Mouse (Mus musculus) 416B (cell line): Measurements from ENCODE around the gene Oaf.

ENCODE experiments used
- DNase-seq: peaks from one replicate; pipeline ENCODE4 v3.0.0; 2011; ENCODE audit warnings: low read depth

Oaf gene

GRCm38 (mm10) chr9:43239712-43240593 is at the start of gene Oaf:
Gene Oaf, minus strand, starts transcription at chr9:43239911.
- DNase-seq = no peak

- DNase-seq = peak; percentile 23
Measured at GRCm38 (mm10) chr9:43286870-43287269, 47.2 kb upstream of the Oaf start.

GRCm38 (mm10) chr9:43285281-43285680 is 45.6 kb upstream of the Oaf start:
- DNase-seq = no peak

- DNase-seq = peak; percentile 81
Measured at GRCm38 (mm10) chr9:43284284-43284683, 44.6 kb upstream of the Oaf start.

- DNase-seq = no peak
Measured at GRCm38 (mm10) chr9:43273735-43274134, 34.0 kb upstream of the Oaf start.

- no peak for DNase-seq
Measured at GRCm38 (mm10) chr9:43271761-43272518, 32.2 kb upstream of the Oaf start.

GRCm38 (mm10) chr9:43270723-43271252 is 31.1 kb upstream of the Oaf start:
- peak; percentile 49 for DNase-seq

- no peak for DNase-seq
Measured at GRCm38 (mm10) chr9:43269166-43269565, 29.5 kb upstream of the Oaf start.

- peak; percentile 83 for DNase-seq
Measured at GRCm38 (mm10) chr9:43267357-43267756, 27.6 kb upstream of the Oaf start.

GRCm38 (mm10) chr9:43265194-43265593 is 25.5 kb upstream of the Oaf start:
- no peak for DNase-seq

- DNase-seq = no peak
Measured at GRCm38 (mm10) chr9:43263946-43264451, 24.3 kb upstream of the Oaf start.

GRCm38 (mm10) chr9:43262811-43263550 is 23.3 kb upstream of the Oaf start:
- DNase-seq = no peak

GRCm38 (mm10) chr9:43262390-43262789 is 22.7 kb upstream of the Oaf start:
- no peak for DNase-seq

- DNase-seq = peak; percentile 90
Measured at GRCm38 (mm10) chr9:43261941-43262340, 22.2 kb upstream of the Oaf start.

- DNase-seq = no peak
Measured at GRCm38 (mm10) chr9:43261124-43261907, 21.6 kb upstream of the Oaf start.

- no peak for DNase-seq
Measured at GRCm38 (mm10) chr9:43260661-43261060, 20.9 kb upstream of the Oaf start.

- no peak for DNase-seq
Measured at GRCm38 (mm10) chr9:43253271-43253681, 13.6 kb upstream of the Oaf start.

- DNase-seq = no peak
Measured at GRCm38 (mm10) chr9:43252790-43253189, 13.1 kb upstream of the Oaf start.

GRCm38 (mm10) chr9:43251786-43252185 is 12.1 kb upstream of the Oaf start:
- DNase-seq = peak; percentile 80

- DNase-seq = peak; percentile 85
Measured at GRCm38 (mm10) chr9:43246738-43247180, 7.0 kb upstream of the Oaf start.
